Mouse (Mus musculus): ENCODE measurements around the gene Rps27l. TPM values are rescaled to one million over a fixed set of nuclear protein-coding genes. Genes with fewer than 3 reads are reported as not detected.
A peak's percentile ranks its signal among the peaks of the same experiment; 100 is the strongest.

The Rps27l gene
- polyA plus RNA-seq, 1 experiment from 2014 or later, result 744 TPM

- H3K4me3 ChIP-seq, result no peak overlapping the region
- no peak for ATAC-seq
- no peak overlapping the region for H3K4me2 ChIP-seq
- H3K9me3 ChIP-seq (replicated peaks), result no peaks in the 10 kb centered on the region
- 62% methylated on average over 3 of the region's 3 CpGs for WGBS (ENCODE audit: insufficient replicate concordance)
- H3K9ac ChIP-seq, result no peak overlapping the region
- no peaks in the 10 kb centered on the region for H3K36me3 ChIP-seq
- H3K27ac ChIP-seq, result no peak overlapping the region
- no peaks in the 10 kb centered on the region for H3K27me3 ChIP-seq (replicated peaks)
- H3K4me1 ChIP-seq, result no peaks in the 10 kb centered on the region
These were observed 15.6 kb downstream of the Rps27l start for GRCm38 (mm10) chr9:66961478-66961877.

GRCm38 (mm10) chr9:66967492-66967891 is 21.6 kb downstream of the Rps27l start:
- Histone ChIP-seq H3K9me3 (replicated peaks) (no peaks in the 10 kb centered on the region), H3K36me3 (peaks cover 14% of the 10 kb centered on the region), H3K4me2 (no peak overlapping the region), H3K27ac (no peak overlapping the region), H3K9ac (no peak overlapping the region), H3K4me1 (no peaks in the 10 kb centered on the region), H3K4me3 (no peak overlapping the region), H3K27me3 (replicated peaks) (no peaks in the 10 kb centered on the region)
- no peak for ATAC-seq
- 89% methylated on average over 8 of the region's 8 CpGs for WGBS (ENCODE audit: insufficient replicate concordance)

- Histone ChIP-seq H3K27me3 (replicated peaks) (no peaks in the 10 kb centered on the region), H3K4me3 (no peak overlapping the region), H3K9me3 (replicated peaks) (no peaks in the 10 kb centered on the region), H3K27ac (no peak overlapping the region), H3K4me2 (no peak overlapping the region), H3K9ac (no peak overlapping the region), H3K36me3 (peaks cover 14% of the 10 kb centered on the region), H3K4me1 (peaks cover 11% of the 10 kb centered on the region)
- 76% methylated on average over 8 of the region's 8 CpGs for WGBS (ENCODE audit: insufficient replicate concordance)
- no peak for ATAC-seq
These were observed 25.2 kb downstream of the Rps27l start for GRCm38 (mm10) chr9:66971116-66971515.

- Histone ChIP-seq H3K9ac (peak overlapping the region; percentile 86), H3K9me3 (replicated peaks) (no peaks in the 10 kb centered on the region), H3K27me3 (replicated peaks) (no peaks in the 10 kb centered on the region), H3K4me3 (peak overlapping the region; percentile 89), H3K36me3 (peaks cover 7% of the 10 kb centered on the region), H3K27ac (peak overlapping the region; percentile 90), H3K4me1 (peaks cover 11% of the 10 kb centered on the region), H3K4me2 (peak overlapping the region; percentile 98)
- peak; percentile 86 for ATAC-seq
- WGBS (ENCODE audit: insufficient replicate concordance), result 3% methylated on average over 41 of the region's 41 CpGs
These were observed 28.9 kb downstream of the Rps27l start for GRCm38 (mm10) chr9:66974721-66975225.

- ATAC-seq, result peak; percentile 97
- H3K27me3 ChIP-seq (replicated peaks), result no peaks in the 10 kb centered on the region
- H3K36me3 ChIP-seq, result peaks cover 4% of the 10 kb centered on the region
- H3K4me2 ChIP-seq, result peak within 1 kb of the TSS; percentile 98
- WGBS (ENCODE audit: insufficient replicate concordance), result under 1% methylated on average over 32 of the region's 32 CpGs
- H3K4me3 ChIP-seq, result peak within 1 kb of the TSS; percentile 89
- peak within 1 kb of the TSS; percentile 86 for H3K9ac ChIP-seq
- H3K9me3 ChIP-seq (replicated peaks), result no peaks in the 10 kb centered on the region
- H3K27ac ChIP-seq, result peak within 1 kb of the TSS; percentile 90
- H3K4me1 ChIP-seq, result peaks cover 14% of the 10 kb centered on the region
These were observed 29.4 kb downstream of the Rps27l start, which contains the start of gene Lactb for GRCm38 (mm10) chr9:66975239-66975645. TSS of gene Lactb (minus strand) at chr9:66975484.

DNA sequence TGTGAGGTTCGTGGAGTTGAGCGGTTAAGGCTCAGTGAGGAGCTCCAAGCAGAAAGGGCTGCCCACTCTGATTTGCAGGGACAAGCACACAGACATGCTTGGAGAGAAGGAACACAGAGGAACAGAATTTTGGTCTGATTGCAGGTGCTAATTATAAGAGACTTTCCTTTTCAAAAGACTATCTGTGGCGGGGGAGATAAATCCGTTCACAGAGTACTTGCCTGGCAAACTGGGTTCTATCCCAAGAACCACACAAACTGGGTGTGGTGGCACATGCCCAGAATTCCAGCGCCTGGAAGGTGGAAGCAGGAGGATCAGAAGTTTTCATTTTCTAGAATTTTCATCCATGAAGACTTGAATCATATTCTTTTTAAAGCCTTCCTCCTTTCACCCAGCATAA is 31.2 kb downstream of the Rps27l start:
- peaks cover 18% of the 10 kb centered on the region for H3K4me1 ChIP-seq
- no peak for ATAC-seq
- H3K4me3 ChIP-seq, result no peak overlapping the region
- no peak overlapping the region for H3K4me2 ChIP-seq
- H3K27me3 ChIP-seq (replicated peaks), result no peaks in the 10 kb centered on the region
- H3K9me3 ChIP-seq (replicated peaks), result no peaks in the 10 kb centered on the region
- H3K27ac ChIP-seq, result no peak overlapping the region
- 69% methylated on average over 5 of the region's 5 CpGs for WGBS (ENCODE audit: insufficient replicate concordance)
- H3K36me3 ChIP-seq, result no peaks in the 10 kb centered on the region
- no peak overlapping the region for H3K9ac ChIP-seq

GRCm38 (mm10) chr9:66977982-66978381 is 32.1 kb downstream of the Rps27l start:
- Histone ChIP-seq H3K4me3 (no peak overlapping the region), H3K4me1 (peaks cover 18% of the 10 kb centered on the region), H3K36me3 (no peaks in the 10 kb centered on the region), H3K4me2 (no peak overlapping the region), H3K27me3 (replicated peaks) (no peaks in the 10 kb centered on the region), H3K9me3 (replicated peaks) (no peaks in the 10 kb centered on the region), H3K27ac (no peak overlapping the region), H3K9ac (no peak overlapping the region)
- ATAC-seq, result no peak
- 63% methylated on average over 1 of the region's 1 CpGs for WGBS (ENCODE audit: insufficient replicate concordance)

GRCm38 (mm10) chr9:66978468-66978867 is 32.6 kb downstream of the Rps27l start:
- no peak overlapping the region for H3K4me2 ChIP-seq
- H3K27ac ChIP-seq, result no peak overlapping the region
- H3K4me3 ChIP-seq, result no peak overlapping the region
- no peak for ATAC-seq
- no peaks in the 10 kb centered on the region for H3K36me3 ChIP-seq
- H3K4me1 ChIP-seq, result peaks cover 18% of the 10 kb centered on the region
- WGBS (ENCODE audit: insufficient replicate concordance), result 72% methylated on average over 1 of the region's 1 CpGs
- no peaks in the 10 kb centered on the region for H3K27me3 ChIP-seq (replicated peaks)
- H3K9me3 ChIP-seq (replicated peaks), result no peaks in the 10 kb centered on the region
- H3K9ac ChIP-seq, result no peak overlapping the region

GRCm38 (mm10) chr9:66980458-66980857 is 34.6 kb downstream of the Rps27l start:
- 2% methylated on average over 5 of the region's 5 CpGs for WGBS (ENCODE audit: insufficient replicate concordance)

GRCm38 (mm10) chr9:66982085-66982484 is 36.2 kb downstream of the Rps27l start:
- no peaks in the 10 kb centered on the region for H3K9me3 ChIP-seq (replicated peaks)
- peaks cover 6% of the 10 kb centered on the region; the same call in 1 of the 2 replicates for H3K27me3 ChIP-seq (replicated peaks)
- no peak for ATAC-seq
- no peaks in the 10 kb centered on the region for H3K36me3 ChIP-seq
- H3K4me3 ChIP-seq, result no peak overlapping the region
- H3K4me1 ChIP-seq, result peaks cover 16% of the 10 kb centered on the region
- H3K27ac ChIP-seq, result no peak overlapping the region
- 71% methylated on average over 7 of the region's 7 CpGs for WGBS (ENCODE audit: insufficient replicate concordance)
- no peak overlapping the region for H3K9ac ChIP-seq
- H3K4me2 ChIP-seq, result no peak overlapping the region

More at GRCm38 (mm10) chr9:66980458-66980857, 34.6 kb downstream of the Rps27l start:
- H3K27me3 ChIP-seq (replicated peaks), result peaks cover 6% of the 10 kb centered on the region; the same call in 1 of the 2 replicates
- peaks cover 13% of the 10 kb centered on the region for H3K4me1 ChIP-seq
- H3K9me3 ChIP-seq (replicated peaks), result no peaks in the 10 kb centered on the region
- no peak overlapping the region for H3K4me3 ChIP-seq
- no peaks in the 10 kb centered on the region for H3K36me3 ChIP-seq
- peak; percentile 62; the same call in 1 of the 2 replicates for ATAC-seq
- H3K9ac ChIP-seq, result no peak overlapping the region
- no peak overlapping the region; the same call in 1 of the 2 replicates for H3K4me2 ChIP-seq
- H3K27ac ChIP-seq, result no peak overlapping the region

DNA sequence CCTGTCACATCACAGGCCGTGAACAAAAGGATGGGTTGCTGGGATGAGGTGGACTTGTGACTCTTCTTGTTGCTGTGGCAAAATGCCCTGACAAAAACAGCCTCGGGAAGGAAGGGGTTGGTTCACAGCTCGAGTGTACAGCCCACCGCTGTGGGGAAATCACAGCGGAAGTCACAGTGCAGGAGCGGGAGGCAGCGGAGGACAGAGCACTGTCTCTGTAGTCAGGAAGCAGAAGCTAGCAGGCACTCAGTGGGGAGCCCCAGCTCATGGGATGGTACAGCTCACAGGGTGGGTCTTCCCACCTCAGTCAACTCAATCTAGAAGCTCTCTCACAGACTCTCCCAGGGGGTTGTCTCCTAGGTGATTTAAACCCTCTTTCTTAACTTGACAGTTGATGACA is 39.5 kb downstream of the Rps27l start:
- WGBS (ENCODE audit: insufficient replicate concordance), result 51% methylated on average over 7 of the region's 7 CpGs
- Histone ChIP-seq H3K36me3 (no peaks in the 10 kb centered on the region), H3K27me3 (replicated peaks) (peaks cover 6% of the 10 kb centered on the region; the same call in 1 of the 2 replicates), H3K4me3 (no peak overlapping the region), H3K4me2 (no peak overlapping the region), H3K9ac (no peak overlapping the region), H3K9me3 (replicated peaks) (no peaks in the 10 kb centered on the region), H3K4me1 (peaks cover 45% of the 10 kb centered on the region), H3K27ac (no peak overlapping the region)
- no peak for ATAC-seq

DNA sequence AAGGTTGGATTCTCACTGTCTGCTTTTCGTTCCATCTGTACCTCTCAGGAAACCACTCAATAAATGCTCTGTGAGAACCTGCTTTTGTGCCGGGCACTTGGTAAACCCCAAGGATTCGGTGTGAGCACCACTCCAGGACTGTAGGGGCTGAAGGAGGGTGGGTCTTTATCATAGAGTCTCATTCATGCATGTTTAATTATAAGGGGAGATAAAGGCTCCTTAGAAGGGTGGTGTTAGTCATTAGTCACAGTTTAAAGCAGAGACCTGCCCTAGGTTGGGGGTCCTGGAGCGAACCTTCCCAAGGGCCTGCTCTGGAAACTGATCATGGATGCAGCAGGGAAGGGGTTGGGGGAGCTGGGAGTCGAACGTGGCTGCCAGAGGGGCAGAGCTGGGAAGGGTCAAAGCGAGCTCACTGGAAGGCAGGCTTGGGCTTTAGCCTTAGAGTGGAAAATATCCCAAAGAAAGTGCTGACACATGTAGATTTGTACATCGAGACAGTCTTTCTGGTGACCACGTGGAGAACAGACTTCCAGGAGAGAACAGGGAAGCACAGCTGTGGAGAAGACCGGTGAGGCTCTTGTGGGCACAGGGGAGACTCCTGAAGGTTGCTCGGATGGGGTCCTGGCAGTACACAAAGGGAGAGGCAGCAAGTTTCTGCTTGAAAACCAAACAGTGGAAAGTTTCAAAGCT is 42.5 kb downstream of the Rps27l start:
- peak overlapping the region; percentile 58 for H3K9ac ChIP-seq
- peaks cover 6% of the 10 kb centered on the region; the same call in 1 of the 2 replicates for H3K27me3 ChIP-seq (replicated peaks)
- peak overlapping the region; percentile 71 for H3K4me2 ChIP-seq
- H3K27ac ChIP-seq, result peak overlapping the region; percentile 90
- peaks cover 5% of the 10 kb centered on the region; the same call in 1 of the 2 replicates for H3K9me3 ChIP-seq (replicated peaks)
- ATAC-seq, result peak; percentile 93
- H3K4me3 ChIP-seq, result peak overlapping the region; percentile 40
- WGBS (ENCODE audit: insufficient replicate concordance), result 36% methylated on average over 11 of the region's 11 CpGs
- peaks cover 6% of the 10 kb centered on the region; the same call in 1 of the 2 replicates for H3K36me3 ChIP-seq
- peaks cover 59% of the 10 kb centered on the region for H3K4me1 ChIP-seq

Data from liver, embryonic 12.5 days (tissue).